Mouse (Mus musculus) urinary bladder, postnatal 0 days (tissue): ENCODE results near the gene Bad. TPM values are rescaled to one million over a fixed set of nuclear protein-coding genes. Genes with fewer than 3 reads are reported as not detected.

Experiments
- microRNA-seq: library from miRNA; unstranded; fragments of <30 nt; microRNA quantifications from one replicate; pipeline ENCODE4, GENCODE M21; 2016
- polyA plus RNA-seq: library from polyadenylated mRNA; unstranded; fragments of >200 nt; fragmentation: Nextera tagmentation; extraction: Ambion mirVana; gene quantifications from 2 replicates; pipeline ENCODE4 v1.2.1, GENCODE M21; 2015

Bad gene
- polyA plus RNA-seq, 1 experiment from 2014 or later = 67.7 TPM

Small RNAs within 50 kb of the gene (microRNA-seq; reads per million reads assigned to microRNA genes)
- 2.2 reads per million for gene Mir6990

Other genes with a start within 250 kb of the Bad start
- 40.3 and 43.7 TPM in 2 replicates for gene Rps6ka4, start 101.2 kb upstream of the Bad start, polyA plus RNA-seq
- gene Ccdc88b, start 83.7 kb upstream of the Bad start, polyA plus RNA-seq = 0.83 and 1.3 TPM in 2 replicates
- gene Trmt112, start 32.2 kb upstream of the Bad start, polyA plus RNA-seq = 77.8 and 79.0 TPM in 2 replicates
- gene Prdx5, start 31.8 kb upstream of the Bad start, polyA plus RNA-seq = 550 and 643 TPM in 2 replicates
- 14.4 and 16.9 TPM in 2 replicates for gene Esrra, start 20.0 kb upstream of the Bad start, polyA plus RNA-seq
- 2.5 and 3.3 TPM in 2 replicates for gene Catsperz, start 16.5 kb upstream of the Bad start, polyA plus RNA-seq
- gene Kcnk4, start 7.3 kb upstream of the Bad start, polyA plus RNA-seq = 0.44 and 0.81 TPM in 2 replicates
- 23.7 and 24.3 TPM in 2 replicates for gene Gpr137, start 619 bp downstream of the Bad start, polyA plus RNA-seq
- 81.0 and 92.9 TPM in 2 replicates for gene Ppp1r14b, start 33.1 kb downstream of the Bad start, polyA plus RNA-seq
- gene Plcb3, start 34.6 kb downstream of the Bad start, polyA plus RNA-seq = 31.8 TPM in 2 replicates
- 74.7 and 85.4 TPM in 2 replicates for gene Fkbp2, start 38.6 kb downstream of the Bad start, polyA plus RNA-seq
- gene Vegfb, start 45.8 kb downstream of the Bad start, polyA plus RNA-seq = 34.4 and 38.7 TPM in 2 replicates
- gene Dnajc4, start 50.7 kb downstream of the Bad start, polyA plus RNA-seq = 26.6 and 32.5 TPM in 2 replicates
- 17.2 and 19.9 TPM in 2 replicates for gene Nudt22, start 54.3 kb downstream of the Bad start, polyA plus RNA-seq
- 10.9 and 11.3 TPM in 2 replicates for gene Trpt1, start 54.3 kb downstream of the Bad start, polyA plus RNA-seq
- 7.1 and 19.9 TPM in 2 replicates for gene Fermt3, start 77.6 kb downstream of the Bad start, polyA plus RNA-seq
- gene Stip1, start 98.1 kb downstream of the Bad start, polyA plus RNA-seq = 79.0 and 85.8 TPM in 2 replicates
- gene Macrod1, start 114.9 kb downstream of the Bad start, polyA plus RNA-seq = 5.4 and 6.9 TPM in 2 replicates
- gene Flrt1, start 163.9 kb downstream of the Bad start, polyA plus RNA-seq = 0.68 and 0.73 TPM in 2 replicates